Mouse (Mus musculus) megakaryocyte, embryonic 14.5 days (primary cell): Measurements from ENCODE around the gene Mettl15.

ENCODE experiments used
- FLI1 ChIP-seq: IDR thresholded peaks from 2 replicates; pipeline ENCODE4 v1.6.1; 2012; ENCODE audit warnings: low read length, inconsistent platforms, mixed read lengths
- GATA1 ChIP-seq: IDR thresholded peaks from 3 replicates; pipeline ENCODE4 v1.6.1; 2012; ENCODE audit warnings: mixed read lengths, low read length, inconsistent platforms, borderline replicate concordance

- no peak for TF ChIP-seq GATA1
- TF ChIP-seq FLI1 = no peak
These were observed 59.1 kb downstream of the Mettl15 start for GRCm38 (mm10) chr2:109221470-109221869.
